Mouse (Mus musculus) cerebellum, postnatal 25 days (tissue): ENCODE data around the gene Psmb7.
A peak's percentile ranks its signal among the peaks of the same experiment; 100 is the strongest.

Source experiments
- DNase-seq, 2 experiments: peaks; one replicate each; pipeline ENCODE4 v3.0.0; 2021; ENCODE audit warnings: mixed read lengths in 2 of 2

The Psmb7 gene

DNA sequence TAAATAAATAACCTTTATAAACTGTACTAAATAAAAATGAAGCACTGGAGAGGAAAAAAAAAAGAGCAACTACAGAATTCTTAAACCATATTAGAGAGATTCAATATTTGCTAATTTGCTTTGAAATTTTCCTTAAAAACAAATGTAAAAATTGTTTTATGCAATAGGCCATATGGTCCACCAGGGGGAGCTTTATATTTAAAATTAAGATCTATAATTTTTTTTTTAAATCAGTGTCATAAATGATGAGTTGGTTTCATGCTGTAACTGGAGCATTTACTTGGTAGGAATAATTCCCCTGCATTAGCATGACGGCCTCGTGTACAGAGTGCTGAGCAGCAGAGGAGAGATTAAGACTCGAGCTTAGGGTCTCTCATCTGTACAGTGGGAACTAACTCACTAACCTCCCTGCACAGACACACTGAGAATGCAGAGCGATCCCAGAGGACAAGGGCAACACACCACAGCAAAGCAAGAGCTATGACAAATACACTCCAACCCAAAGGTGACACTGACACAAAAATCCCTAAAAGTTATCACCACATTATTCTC is 6.1 kb downstream of the Psmb7 start:
- DNase-seq = no peak

DNA sequence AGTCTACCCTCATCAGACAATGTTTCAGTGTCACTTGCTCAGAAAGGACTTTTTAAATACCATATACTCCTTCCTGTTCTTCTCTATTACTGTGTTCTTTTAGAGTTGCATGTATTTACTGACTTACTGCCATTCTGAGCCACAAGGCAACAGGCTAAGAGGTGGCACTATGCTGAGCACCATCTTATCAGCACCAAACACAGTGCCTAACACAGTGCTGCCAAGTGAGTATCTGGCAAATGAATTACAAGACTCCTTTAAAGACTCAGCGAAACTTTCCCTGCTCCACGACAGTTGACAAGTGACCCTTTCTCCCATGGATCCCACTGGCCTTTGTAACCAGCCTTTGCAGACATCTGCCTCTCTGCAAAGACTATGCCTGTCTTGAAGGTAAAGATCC is 13.3 kb downstream of the Psmb7 start:
- DNase-seq = no peak

DNA sequence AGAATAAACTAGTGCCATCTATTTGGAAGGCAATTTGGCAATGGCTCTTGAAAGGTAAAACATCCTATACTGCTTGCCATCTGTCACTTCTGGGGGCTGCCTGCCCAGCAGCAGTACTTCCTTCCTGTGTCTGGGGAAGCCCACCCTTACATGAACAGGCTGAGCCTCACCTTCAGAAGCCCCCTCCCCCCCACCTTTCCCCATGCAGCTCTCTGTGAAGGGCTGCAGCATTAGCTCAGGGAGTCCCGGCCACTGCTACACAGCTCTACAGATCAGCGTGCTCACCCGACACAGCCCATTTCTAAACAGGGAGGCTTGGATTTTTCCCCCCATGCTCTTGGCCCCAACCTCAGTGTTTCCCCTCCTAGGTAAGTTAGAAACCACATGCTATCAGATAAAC is 14.4 kb downstream of the Psmb7 start:
- no peak for DNase-seq

DNA sequence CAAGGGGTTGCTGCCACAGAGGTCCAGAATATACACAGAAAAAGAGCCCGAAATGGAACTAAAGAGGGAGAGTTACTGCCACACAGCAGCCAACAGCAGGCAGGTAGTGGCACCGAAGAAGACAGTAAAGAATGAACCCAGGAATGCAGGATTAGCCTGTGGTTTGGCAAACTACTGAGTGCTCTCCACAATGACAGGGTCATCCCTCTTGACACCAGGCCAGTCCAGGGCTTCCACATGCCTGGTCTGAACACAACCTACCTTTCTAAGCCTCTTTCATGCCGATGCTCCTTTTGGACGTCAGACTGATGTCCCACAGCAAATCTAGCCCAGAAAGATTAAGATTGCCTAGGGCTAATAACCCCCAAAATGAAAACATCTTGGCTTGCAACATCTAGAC is 15.1 kb downstream of the Psmb7 start:
- no peak for DNase-seq

DNA sequence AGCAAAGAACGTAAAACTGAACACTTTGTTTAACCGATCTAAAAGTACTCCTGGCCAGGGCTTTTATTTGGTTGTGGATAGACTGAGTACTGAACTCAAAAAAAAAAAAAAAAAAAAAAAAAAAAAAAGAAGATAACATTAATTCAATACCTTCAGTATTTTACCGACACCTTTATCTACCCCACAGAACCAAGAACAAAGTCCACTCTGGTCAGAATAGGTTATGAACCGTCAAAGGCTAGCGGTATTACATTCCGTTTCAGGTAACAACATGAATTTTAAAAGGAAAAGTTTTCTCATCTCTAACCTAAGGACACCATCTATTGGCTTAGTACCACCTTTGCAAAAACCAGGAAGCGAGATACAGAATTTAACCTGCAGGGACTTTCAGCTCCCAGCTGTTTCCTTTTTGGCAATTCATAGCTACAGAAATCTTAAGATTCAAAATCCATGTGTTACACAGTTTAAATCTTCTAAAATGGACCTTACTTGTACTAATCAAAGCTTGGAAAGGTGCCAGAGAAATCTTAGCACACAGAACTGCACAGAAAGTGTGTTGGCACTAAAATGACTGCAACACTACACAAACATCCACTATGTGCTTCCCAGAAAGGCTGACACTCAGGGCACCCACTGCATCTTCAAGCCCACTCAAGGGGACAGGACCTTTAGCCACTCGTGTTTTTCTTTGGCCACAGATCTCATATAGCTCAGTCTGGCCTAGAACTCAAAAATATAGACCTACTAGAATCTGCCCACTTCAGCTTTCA is 19.9 kb downstream of the Psmb7 start:
- no peak for DNase-seq

DNA sequence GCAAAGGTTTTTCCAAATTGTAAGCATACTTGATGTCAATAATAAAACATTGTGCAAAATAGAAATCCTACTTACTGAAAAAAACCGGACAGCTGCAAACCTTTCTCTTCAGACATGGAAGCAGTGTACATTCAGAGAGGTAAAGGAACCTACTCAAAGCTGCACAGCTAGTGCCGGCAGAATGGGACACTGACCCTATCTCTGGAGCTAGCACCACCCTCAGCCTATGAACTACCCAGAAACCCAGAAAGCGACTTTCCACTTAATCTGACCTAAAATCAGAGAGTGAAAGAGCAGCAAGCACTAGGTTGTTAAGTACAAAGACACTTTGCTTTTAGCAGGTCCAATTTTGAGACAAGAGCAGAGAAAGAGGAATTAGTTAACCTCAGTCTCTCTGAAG is 20.5 kb downstream of the Psmb7 start:
- DNase-seq = no peak

DNA sequence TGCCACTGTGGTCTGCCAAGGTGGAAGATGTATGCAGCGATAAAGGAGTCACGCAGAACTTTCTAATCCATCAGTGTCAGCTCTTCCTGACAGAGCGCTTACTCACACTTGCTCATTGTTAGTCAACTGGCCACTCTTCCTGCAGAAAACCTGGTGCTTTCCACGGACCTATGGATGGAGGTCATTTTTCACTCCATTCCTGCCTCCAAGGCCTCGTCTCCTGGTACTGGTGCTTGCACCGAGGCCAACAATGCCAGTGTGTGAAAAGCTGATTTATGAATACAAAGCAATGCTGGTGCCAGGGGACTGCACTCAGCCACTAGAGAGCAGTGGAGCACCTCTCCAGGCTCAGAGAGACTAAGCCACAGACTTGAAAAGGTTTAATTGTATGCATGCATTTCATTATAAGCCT is 22.3 kb downstream of the Psmb7 start:
- DNase-seq = peak; percentile 68

DNA sequence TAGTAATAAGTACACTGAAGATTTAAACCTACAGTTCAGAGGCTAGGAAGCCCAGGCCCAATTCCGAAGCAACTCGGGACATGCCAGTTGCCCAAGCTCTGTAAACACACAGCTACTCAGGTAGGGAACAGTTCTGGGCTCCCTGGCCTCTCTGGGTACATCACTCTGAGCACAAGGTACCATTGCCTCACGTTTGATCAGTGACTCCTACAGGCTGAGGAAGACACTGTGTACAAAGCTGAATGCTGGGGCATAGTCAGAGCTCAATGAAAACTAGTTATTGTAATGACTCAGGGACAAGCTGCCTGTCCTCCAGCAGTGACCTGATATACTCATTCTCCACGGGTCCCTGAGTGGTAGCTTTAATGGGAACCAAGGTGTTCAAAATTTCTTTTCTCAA is 22.8 kb downstream of the Psmb7 start:
- no peak for DNase-seq

DNA sequence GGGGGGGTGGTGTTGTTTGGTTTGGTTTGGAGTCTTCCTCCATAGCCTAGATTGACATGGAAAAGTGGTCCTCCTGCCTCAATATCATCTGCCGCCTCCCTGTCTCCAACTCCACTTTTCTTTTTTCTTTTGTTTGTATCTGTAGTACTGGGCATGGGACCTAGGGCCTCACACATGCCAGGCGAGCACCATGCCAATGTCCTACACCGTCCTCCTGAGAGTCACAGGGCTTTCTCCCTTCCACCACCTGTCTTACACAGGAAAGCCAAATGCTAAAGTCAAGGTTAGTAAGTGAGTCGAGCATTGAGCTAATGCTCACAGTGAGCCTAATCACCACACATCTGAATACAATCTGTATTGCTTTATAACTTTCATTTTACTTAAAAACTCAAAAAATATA is 24.1 kb downstream of the Psmb7 start:
- DNase-seq = peak; percentile 75 to 84

DNA sequence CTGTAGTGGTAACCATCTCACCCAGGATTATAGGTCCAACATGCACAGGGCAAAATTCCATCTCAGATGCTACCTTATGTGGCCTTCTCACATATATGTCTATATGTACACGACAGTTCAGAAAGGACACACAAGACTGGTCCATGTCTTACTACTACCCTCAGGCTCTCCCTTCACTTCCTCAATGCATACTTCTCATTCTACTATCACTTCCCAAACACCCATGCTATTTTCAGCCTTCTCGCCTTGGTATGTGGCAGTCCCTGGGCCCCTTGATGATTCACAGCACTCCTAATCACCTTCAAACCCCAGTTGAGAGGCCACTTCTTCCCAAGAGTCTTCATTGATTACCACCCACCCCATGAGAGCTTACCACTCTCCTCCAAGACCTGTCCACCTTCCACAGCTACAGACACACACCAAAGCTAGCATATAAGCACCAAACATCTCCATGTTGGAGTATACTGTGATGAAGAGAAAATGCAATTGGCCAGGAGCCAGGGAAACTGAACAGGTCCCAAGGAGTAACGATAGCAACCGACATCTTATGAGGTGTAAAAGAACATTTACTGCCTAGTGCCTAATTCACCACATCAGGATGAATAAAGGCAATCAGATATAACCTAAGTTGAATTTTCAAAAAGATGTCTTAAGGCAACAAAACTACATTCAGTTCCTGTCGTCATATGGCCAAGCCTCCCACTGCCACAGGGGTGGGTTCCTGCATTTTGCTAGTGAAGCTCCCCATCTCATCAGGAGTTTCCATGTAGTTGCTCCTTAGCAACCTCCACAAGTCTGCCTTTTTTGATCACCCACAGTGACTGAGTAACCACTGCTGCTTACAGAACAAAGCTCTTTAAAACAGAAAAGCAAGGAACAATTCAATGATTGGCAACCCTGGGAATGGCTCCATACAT is 26.7 kb downstream of the Psmb7 start:
- DNase-seq = no peak

DNA sequence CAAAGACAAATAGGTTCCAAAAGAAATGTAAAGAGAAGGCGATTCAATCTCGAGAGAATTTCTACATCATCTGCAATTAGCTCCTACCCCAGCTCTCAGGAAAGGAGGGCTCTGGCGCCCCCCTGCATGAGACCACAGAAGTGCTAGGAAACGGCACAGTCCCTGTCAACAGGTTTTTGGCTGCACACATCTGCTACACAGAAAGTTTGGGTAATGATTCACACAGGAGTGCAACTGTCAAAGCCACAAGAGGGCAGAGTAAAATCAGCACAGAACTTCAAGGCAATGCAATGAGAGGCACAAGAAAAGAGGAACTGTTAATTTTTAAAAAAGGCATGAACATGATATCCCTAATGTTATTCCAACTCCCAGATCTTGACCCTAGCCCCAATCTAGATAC is 27.8 kb downstream of the Psmb7 start:
- peak; percentile 34 to 59 for DNase-seq

DNA sequence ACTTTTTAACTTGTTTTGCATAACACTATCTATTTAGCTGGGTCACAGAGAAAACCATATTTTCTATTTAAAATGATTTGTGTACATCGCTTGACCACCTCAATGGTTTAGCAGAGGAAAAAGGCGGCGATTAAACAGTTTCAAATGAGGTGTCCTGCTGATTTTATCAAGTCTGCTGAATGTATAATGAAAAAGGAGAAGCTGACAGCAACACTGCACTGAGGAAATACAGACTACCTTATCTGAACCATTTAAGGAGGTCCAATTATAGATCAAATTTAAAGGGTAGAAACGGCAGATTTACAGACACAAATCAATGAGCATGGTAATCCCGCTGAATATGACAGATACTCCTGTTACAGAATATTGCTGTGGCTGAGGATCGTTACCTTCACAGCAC is 29.4 kb downstream of the Psmb7 start:
- no peak for DNase-seq

DNA sequence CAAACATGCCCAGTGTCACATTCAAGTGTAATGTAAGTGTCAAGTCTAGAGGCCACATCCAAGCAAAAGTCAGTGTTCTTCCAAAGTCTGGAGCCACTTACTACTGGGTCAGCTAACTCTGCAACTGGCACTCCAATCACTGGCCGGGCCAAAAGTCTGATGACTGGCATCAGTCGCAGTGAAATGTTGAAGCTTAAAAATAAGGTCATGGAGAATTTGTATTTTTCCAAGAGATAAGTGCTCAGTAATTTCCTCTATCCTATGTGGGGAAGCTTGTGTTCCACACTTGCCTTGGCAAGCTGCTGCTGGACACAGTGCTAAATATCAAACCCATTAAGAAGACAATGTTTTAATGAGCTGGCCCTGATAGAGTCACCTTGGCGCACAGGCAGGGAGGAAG is 30.3 kb downstream of the Psmb7 start:
- DNase-seq = no peak

DNA sequence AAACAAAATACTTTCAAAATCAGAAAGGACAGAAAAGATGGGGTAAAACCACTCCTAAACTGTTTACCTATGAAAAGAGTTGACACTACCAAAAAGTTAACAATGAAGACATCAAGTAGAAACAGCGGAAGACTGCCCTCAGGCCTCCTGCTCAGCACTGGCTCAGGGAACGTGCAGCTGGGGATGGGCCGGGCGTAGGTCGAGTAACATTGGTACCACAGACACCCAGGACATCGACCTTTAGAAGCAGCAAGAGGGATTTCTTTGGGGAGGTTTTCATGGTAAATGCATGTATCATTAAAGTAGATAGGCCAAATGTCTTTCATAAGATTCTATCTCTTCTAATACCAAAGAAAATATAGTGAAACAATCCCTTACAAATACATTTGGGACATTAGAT is 31.3 kb downstream of the Psmb7 start:
- DNase-seq = no peak

DNA sequence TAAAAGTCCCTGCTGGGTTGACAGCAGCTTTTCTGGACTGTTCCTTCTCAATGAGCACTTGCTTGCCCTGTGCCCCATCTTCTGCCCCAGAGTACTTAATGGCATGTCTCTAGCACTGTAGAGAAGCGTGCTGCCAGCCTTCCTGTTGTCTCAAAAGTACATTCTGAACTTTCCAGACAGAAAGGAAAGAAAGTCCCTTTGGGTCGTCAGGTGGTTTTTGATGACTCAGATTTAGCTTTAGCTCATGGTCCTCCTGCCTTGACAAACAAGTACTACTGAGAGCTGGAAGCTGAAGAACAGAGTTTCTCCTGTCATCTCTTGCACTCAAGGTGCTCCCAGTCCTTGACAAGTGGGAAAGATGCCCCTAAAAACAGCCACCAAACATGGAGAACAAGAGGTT is 33.7 kb downstream of the Psmb7 start:
- DNase-seq = no peak

DNA sequence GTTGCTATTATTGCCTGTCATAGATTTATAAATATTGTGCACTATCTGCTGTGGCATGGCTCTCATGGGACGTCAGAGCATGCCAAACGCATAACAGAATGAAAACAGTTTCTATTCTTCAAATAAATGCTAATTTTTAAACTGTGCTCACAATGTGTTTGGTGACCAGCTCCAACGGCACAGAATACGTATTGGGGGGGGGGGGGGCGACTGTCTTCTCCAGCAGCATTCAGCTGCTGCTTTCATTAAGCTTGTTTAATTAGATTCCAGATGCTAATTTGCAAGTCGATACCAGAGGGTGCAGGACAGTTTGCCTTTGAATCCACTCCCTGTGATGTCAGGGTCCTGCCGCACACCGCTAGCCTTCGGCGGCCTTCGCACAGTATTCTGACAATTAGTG is 34.6 kb downstream of the Psmb7 start:
- DNase-seq = no peak

DNA sequence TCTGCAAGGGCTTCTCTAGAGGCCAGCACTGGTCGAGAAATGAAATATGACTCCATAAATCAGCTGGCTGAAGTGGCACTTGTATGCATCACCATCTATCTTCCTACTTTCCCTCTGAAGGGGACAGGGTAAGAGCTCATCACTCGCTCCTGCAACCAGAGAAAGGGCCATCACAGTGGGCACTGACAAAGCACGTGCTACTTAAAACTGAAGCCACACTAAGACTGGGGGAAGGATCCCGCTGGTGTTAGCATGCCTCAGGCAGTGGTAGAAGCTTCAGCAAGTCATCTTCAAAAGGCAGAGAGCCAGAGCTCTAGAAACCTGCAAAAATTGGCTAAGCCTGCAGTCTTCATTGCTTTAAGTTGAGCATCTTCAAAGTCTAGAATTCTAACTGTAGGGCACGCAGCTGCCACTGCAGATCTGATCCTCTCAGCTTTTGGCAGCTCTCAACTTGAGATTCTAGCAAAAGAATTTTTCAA is 35.0 kb downstream of the Psmb7 start:
- no peak for DNase-seq

DNA sequence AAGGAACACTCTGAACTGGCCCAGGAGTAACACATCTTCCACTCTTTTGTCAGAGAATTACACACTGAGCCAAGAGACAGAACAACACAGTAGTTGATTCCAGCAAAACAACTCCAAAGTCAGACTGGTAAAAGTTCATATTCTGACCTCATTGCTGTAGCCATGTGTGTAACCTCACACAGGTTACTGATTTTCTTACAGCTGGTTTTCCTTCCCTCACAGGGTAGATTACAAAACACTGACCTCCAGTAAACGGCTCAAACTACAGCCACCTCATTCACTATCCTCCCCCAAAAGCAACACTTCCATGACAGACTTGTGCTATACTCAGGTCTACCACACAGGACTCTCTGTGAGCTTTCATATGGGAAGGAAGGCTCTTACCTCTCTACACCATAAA is 36.2 kb downstream of the Psmb7 start:
- DNase-seq = no peak

DNA sequence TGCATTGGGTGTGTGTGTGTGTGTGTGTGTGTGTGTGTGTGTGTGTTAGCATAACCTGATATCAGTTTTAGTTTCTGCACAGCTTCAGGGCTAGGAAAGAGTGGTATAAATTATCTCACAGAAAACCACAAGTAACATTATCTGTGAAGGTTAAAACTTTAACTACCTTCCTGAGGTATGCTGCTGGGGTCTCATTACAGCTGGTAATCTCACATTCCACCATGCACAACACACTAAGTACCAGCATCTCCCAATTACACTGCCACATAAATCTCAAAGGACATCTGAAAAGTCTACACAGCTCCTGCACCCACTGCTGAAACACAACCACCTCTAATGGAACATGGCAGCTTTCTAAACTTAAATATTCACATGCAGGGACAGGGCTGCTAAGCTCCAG is 43.0 kb downstream of the Psmb7 start:
- DNase-seq = no peak

DNA sequence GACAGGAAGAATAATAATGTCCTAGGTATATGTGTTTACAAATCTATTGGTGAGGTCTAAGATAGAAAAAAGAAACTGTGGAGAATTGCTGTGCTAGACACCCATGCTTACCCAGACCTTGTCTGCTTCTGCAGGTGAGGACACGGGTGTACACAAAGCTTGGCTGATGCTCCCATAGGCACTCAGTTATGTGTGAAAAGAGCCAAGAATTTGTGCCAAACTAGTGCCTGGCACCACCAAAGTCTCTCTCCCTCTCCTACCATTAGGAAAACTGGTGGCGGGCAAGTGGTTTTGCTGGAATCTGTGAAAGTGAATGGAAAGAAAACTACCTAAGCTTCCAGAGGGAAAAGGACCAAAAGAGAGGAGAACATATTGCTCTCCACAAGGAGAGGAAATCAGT is 45.5 kb downstream of the Psmb7 start:
- peak in 1 of 2 experiments; percentile 55 for DNase-seq

DNA sequence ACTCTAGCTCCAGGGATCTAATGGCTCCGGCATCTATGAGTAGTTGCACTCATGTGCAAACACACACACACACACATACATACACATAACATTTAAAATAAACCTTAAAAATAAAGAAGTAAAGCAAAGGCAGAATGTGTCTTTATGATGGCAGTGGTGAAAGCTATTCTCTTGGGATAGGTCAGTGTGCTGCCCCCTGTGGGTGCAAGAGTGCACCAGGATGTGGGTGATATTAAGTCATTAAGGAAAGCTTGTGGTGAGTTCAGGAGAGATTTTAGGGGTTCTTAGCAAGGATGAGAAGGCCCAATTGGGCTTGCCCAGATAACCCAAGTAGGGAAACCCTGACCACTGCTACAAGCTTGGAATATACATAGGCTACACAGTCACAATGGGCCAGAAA is 46.0 kb downstream of the Psmb7 start:
- no peak for DNase-seq

DNA sequence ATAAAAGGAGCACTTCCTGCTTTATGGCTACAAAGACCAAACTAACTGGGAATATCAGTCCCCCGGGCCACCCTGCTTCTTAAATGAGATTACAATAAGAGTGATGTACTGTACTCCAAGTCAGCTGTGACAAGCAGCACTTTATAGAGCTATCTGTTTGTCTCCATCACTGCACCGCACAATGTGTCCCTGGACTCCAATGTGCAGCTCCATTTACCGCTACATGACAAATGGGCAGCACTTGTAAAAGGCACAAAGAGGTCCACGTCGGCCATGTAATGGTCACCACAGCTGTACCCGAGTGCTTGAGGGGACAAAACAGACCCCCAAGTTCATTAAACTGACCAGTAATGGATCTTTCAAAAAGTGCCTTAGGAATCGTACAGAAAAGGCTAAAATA is 49.0 kb downstream of the Psmb7 start:
- no peak for DNase-seq

DNA sequence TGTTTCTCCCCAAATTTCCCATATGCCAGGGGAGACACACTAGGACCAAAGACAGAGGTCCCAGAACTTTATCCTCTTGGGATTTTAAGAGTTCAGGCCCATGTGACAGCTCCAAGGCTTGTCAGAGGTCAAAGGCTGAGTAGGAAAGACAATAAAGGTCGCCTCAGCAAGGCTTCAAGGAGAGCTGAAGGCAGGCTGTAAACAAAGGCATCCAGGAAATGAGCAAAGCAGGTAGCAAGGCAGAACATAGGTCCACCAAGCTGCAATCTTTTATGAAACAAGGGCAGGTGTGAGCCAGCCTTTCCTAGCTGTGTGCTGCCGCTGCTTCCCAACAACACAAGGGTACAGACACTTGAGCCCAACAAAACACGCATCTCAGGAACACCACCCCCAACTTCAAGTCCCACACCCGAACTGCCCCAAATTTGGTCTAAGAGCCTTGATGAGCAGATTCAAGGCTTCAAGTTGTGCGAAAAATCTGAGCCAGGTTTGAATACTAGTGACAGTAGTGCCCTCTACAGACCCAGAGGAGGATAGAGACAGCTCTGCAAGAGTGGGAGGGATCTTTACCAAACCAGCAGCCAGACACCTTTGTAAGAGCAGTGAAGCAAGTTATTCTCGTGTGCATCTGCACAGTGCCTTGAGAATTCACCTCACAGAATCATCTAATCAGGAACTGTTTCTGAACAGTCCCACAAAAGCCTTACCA is 52.0 kb downstream of the Psmb7 start:
- DNase-seq = peak; percentile 52 to 57
